Mouse (Mus musculus) right cerebral cortex, postnatal 10 days (tissue): ENCODE measurements around the gene Trpc7.

Experiments used
- DNase-seq, 2 experiments: peaks; one replicate each; pipeline ENCODE4 v3.0.0; 2021; ENCODE audit warnings: low spot score in 2 of 2

Trpc7 gene

DNA sequence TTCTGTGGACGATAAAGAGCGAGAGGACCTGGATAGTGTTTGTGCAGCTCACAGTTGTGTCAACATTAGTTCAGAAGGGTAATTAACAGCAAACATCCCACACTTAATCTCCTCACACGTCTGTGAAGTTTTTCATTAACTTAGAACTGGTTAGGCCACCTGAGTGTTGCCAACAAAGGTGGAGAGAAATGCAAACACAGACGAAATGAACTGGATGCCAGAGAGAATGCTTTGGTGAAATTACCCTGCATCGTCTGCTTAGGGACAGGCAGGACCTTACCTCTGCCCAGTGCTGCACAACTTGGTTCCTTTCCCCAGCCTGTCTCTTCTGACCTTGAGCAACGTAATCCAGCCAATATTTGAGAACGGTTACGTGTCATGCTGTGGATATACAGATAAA, 148.2 kb downstream of the Trpc7 start:
- no peak for DNase-seq

DNA sequence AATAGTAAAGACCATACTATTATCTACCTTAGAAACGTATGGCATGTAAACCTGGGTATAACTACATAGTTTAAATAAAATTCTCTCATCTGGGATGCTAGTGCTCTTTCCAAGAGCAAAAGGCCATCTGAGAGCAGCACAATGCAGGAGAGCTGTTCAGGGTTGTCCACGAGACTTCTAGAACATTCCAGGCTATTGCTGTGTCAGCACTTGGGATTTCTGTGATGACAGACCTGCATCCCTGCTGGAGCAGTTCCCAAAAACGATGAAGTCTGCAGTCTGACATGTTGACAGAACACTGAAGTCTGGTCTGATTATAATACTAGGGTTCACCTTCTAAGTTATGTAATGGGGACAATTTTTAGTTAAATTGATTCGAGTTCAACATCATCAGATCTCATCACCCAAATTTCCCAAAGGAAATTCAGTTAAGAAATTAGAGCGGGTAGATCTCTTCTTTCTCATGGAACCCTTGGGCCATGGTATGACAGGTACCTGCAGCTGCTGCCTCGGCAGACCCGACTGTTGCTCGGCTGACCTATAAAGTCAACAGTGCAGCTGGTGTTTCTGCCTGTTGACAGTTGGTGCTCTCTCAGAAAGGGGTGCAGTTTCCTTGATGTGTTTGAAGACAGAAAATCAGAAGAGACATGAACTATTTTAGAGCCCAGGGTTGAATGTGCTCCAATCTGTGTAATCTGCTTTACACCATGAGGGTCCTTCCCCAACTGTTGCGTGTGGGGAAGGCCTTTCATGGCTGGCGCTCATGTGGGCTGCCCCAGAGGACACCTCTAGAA, 148.9 kb downstream of the Trpc7 start:
- DNase-seq: no peak

DNA sequence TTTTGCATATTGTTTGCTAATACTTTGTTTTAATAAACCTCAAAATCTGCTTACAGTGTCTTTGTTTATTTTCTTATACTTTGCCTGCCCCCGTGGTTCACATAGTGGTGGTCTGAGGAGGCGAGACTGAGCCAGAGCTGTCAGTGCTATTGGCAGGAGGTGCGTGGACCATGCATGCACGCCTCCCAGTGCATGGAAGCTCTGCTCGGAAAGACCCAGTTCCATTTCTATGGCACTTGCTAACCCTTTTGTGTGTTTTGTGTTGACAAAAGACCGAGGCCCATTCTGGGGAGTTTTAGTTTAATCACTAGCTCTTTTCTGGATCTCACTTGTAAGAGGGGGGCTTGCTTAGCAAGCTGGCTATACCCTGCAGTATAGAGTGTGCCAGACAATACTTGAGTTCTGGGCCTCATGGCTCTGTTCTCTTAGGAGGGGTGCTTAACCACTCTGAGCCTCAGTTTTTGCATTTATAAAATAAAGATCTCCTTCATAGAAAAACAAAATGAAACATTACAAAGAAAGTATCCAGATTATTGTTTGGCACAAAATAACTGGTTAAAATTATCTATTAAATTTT, 153.4 kb downstream of the Trpc7 start:
- no peak for DNase-seq

DNA sequence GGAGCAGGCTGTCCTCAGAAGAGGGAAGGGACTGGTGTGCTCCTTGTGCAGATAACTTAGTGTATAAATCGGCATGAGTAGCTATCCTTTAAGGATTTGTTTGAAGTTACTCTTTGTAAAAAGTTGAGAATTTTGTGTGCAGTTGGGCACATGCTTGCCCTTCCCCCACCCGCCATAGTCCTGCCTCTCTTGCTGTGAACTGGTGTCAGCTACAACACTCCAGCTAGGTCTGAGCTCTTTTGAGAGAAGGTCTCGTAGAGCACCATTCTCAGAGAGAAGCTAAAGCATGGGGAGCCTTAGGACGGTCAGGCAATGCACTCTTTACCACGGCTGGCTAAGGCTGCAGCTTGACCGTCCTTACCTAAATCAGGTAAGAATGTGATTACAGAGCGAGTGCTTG, 154.1 kb downstream of the Trpc7 start:
- DNase-seq: no peak

DNA sequence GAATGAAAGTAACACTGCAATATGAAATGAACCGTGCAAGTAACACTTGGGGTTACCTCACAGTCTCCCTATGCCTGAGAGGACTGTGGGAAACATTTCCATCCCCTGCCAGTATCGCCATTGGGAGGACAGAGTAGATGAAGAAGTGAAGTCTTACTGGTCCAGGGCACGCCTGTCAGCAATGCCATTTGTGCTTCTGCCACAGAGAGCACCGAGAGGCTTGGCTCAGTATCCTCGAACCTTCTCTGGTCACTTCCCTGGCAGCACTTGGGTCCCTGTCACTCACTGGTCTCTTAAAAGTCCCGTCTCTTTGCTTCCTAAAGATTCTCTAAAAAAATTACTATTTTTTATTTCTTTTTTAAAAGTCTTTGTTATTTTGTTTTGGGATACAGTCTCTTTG, 155.3 kb downstream of the Trpc7 start:
- DNase-seq: no peak

DNA sequence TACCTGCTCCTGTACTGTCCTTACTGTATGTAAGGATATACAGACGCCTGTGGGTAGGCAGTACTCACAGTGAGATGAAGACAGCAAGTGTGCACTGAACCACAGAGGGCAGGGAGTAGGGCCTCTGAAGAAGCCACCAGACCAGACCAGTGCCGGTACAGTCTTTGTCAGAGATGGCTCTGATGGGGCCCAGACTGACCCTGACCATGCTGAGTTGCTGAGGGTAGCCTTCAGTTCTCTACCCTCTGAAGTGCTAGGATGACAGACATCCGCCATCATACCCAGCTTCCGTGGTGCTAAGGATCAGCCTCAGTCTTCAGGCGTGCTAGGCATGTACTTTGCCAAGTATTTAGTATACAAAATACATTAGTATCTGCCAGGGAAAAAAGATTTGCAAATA, 156.2 kb downstream of the Trpc7 start:
- no peak for DNase-seq

DNA sequence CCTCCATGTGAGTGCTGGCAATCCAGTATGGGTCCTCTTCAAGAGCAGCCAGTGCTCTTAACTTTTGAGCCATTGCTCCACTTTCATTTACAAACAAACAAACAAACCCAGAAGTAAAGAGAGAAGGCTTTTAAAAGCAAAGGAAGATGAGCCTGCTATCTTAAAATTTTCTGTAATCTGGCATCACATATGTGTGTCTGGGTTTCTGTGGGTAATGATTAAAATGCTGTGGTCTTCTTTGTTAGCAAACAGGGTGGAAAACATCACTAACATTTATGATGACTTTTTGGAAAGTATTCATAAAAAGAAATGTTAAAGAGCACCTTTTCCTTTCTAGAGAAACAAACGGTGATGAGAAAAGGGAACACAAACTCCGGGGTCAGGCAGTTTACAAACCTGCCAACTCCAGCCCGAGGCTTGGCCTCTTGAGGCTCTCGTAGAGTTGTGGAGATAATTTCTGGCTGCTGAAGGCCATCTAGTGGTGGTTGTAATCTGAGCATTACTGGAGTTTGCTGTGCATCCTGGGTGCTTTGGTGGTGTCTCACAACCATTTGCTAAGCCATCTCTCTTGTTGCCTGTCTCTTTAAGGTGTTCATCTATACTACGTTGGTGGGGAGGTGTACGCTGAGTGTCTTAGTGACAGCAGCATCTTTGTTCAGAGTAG, 160.4 kb downstream of the Trpc7 start:
- peak; percentile 49 to 56 for DNase-seq

DNA sequence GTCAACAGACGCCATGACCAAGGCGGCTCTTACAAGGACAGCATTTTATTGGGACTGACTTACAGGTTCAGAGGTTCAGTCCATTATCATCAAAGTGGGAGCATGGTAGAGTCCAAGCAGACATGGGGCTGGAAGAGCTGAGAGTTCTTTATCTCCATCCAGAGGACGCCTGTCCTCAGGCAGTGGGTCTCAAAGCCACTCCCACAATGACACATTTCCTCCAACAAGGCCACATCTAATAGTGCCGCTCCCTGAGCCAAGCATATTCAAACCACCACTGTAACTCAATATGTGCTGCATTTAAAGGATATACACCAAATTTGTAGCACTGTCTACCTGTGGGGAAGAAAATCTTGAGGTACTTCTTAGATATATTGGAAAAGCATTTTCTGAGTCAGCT, 161.2 kb downstream of the Trpc7 start:
- no peak for DNase-seq

DNA sequence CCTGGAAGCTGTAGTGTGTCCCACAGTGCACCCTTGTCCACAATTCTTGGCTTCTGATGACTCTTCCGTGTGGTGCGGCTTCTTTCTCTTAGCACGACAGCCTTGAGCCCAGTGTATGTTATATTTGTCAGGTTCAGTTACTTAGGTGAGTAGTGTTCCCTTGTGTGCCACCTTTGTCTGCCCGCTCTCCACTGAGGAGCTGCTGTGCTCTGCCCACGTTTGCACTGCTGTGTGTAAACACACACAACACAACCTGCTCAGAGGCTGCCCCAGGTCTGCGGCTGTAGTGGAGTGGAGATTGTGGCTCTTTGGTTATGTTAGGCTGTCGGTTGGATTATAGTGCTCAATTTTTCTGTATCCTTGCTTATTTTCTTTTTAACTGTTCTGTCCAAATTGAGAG, 166.7 kb downstream of the Trpc7 start:
- DNase-seq: no peak

DNA sequence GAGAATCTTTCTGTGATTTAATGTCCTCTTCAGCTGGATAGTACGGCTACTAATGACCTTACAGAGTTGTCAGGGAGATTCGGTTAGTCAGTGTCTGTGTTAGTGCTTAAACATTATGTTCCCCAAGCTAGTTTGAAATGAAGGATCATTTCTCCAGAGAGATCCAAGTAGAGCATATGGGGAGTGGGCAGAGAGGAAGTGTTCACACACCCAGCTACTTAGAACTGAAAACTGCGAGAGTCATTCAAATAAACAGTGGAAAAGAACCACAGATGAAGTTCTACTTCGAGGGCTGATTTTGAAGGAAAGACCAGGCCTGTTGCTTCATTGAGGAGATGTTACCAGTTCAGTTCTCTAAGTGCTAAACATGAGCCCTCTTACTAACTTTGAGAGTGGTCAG, 169.2 kb downstream of the Trpc7 start:
- DNase-seq: no peak
